Mouse (Mus musculus) forebrain, embryonic 16.5 days (tissue): Measurements from ENCODE around the gene Cers4. TPM values are rescaled to one million over a fixed set of nuclear protein-coding genes. Genes with fewer than 3 reads are reported as not detected.

Experiments
- ATAC-seq: fragments of 200-750 bp; cut with Nextera tagmentation; 2 replicates; pipeline ENCODE4 v1.8.0; 2017; ENCODE audit warnings: mild to moderate bottlenecking, moderate library complexity
- H3K27ac ChIP-seq: fragments of 300-500 bp; sonication (generic); 2 replicates; pipeline ENCODE4 v1.5.1; 2014; ENCODE audit warnings: low read length, control low read depth
- H3K27me3 ChIP-seq: fragments of 300-500 bp; sonication (generic); replicated peaks from 2 replicates; pipeline ENCODE4 v1.6.1; 2014; ENCODE audit warnings: low read length; ENCODE audit not compliant: control insufficient read depth, insufficient read depth
- H3K36me3 ChIP-seq: fragments of 300-500 bp; sonication (generic); 2 replicates; pipeline ENCODE4 v1.6.1; 2014; ENCODE audit not compliant: control insufficient read depth, insufficient read depth
- H3K4me1 ChIP-seq: fragments of 300-500 bp; sonication (generic); replicated peaks from 2 replicates; pipeline ENCODE4 v1.6.1; 2014; ENCODE audit warnings: low read length; ENCODE audit not compliant: control insufficient read depth, insufficient read depth
- H3K4me2 ChIP-seq: fragments of 300-500 bp; sonication (generic); 2 replicates; pipeline ENCODE4 v1.6.1; 2014; ENCODE audit warnings: mild to moderate bottlenecking, low read length, control low read depth
- H3K4me3 ChIP-seq: fragments of 300-500 bp; sonication (generic); replicated peaks from 2 replicates; pipeline ENCODE4 v1.5.1; 2014; ENCODE audit warnings: mild to moderate bottlenecking, low read length, control low read depth
- H3K9ac ChIP-seq: fragments of 300-500 bp; sonication (generic); replicated peaks from 2 replicates; pipeline ENCODE4 v1.6.1; 2014; ENCODE audit warnings: low read depth, low read length, control low read depth
- H3K9me3 ChIP-seq: fragments of 300-500 bp; sonication (generic); 2 replicates; pipeline ENCODE4 v1.6.1; 2016; ENCODE audit warnings: low read length; ENCODE audit not compliant: control insufficient read depth
- WGBS: fragments of 180-500 bp; shearing (Covaris S2); extraction: QIAGEN DNeasy Blood & Tissue Kit; methylation state at CpG from one replicate; pipeline ENCODE4 v1.1.7; 2014; 5-methylcytosine and 5-hydroxymethylcytosine counted together
- polyA plus RNA-seq: library from polyadenylated mRNA; unstranded; fragments of >200 nt; fragmentation: Nextera tagmentation; extraction: Ambion mirVana; gene quantifications from 2 replicates; pipeline ENCODE4 v1.2.1, GENCODE M21; 2015

The Cers4 gene
- polyA plus RNA-seq, 1 experiment from 2014 or later, result 43.9 TPM

GRCm38 (mm10) chr8:4495976-4496375 is 3.1 kb downstream of the Cers4 start:
- Histone ChIP-seq H3K9me3 (no peaks in the 10 kb centered on the region), H3K4me3 (no peak overlapping the region), H3K36me3 (no peaks in the 10 kb centered on the region), H3K4me2 (no peak overlapping the region), H3K27me3 (no peaks in the 10 kb centered on the region), H3K4me1 (peaks cover 22% of the 10 kb centered on the region), H3K9ac (no peak overlapping the region), H3K27ac (no peak overlapping the region)
- 72% methylated on average over 6 of the region's 6 CpGs for WGBS
- ATAC-seq, result no peak

DNA sequence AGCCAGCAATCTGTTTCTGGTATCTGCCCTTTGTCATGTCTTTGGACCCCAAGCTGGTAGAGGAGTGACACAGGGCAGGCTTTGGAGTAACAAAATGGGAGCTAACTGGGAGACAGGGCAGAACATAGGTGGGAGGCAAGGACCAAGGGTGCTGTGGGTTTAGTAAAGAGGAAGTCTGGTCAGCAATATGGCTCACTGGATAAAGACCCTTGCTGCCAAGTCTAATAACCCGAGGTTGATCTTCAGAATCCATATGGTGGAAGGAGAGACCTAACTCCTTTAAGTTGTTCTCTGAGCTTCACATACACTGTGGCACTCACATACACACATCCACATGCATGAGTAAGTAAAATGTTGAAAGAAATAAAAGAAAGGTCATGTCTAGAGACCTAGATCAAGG is 4.8 kb downstream of the Cers4 start:
- H3K9ac ChIP-seq, result no peak overlapping the region
- no peaks in the 10 kb centered on the region for H3K27me3 ChIP-seq
- WGBS, result 81% methylated on average over 1 of the region's 1 CpGs
- no peak for ATAC-seq
- no peak overlapping the region for H3K4me2 ChIP-seq
- H3K27ac ChIP-seq, result no peak overlapping the region
- no peak overlapping the region for H3K4me3 ChIP-seq
- H3K36me3 ChIP-seq, result no peaks in the 10 kb centered on the region
- no peaks in the 10 kb centered on the region for H3K9me3 ChIP-seq
- H3K4me1 ChIP-seq, result peaks cover 21% of the 10 kb centered on the region

GRCm38 (mm10) chr8:4505364-4505763 is 12.5 kb downstream of the Cers4 start:
- H3K4me3 ChIP-seq, result no peak overlapping the region
- H3K36me3 ChIP-seq, result no peaks in the 10 kb centered on the region
- no peak for ATAC-seq
- H3K4me2 ChIP-seq, result no peak overlapping the region
- 78% methylated on average over 1 of the region's 1 CpGs for WGBS
- no peak overlapping the region for H3K27ac ChIP-seq
- H3K4me1 ChIP-seq, result no peaks in the 10 kb centered on the region
- no peaks in the 10 kb centered on the region for H3K27me3 ChIP-seq
- H3K9ac ChIP-seq, result no peak overlapping the region
- no peaks in the 10 kb centered on the region for H3K9me3 ChIP-seq

DNA sequence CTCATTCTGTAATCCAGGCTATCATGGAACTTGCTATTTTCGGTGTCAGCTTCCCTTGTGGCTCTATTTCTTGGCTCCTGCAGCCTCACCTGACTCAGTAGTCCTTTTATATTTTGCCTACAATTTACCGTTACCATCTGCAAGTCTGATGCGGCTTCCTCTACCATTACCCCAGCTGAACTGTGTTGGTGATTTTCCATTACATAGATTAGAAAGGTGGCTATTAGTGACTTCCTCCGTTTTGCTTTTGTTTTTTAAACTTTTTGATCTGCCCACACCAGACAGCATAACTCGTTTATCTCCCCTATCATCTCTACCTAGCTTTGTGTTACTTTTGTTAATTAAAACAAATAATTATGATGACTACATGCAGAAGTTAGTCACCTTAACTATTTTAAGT is 14.7 kb downstream of the Cers4 start:
- WGBS, result 74% methylated on average over 5 of the region's 5 CpGs
- no peak overlapping the region for H3K27ac ChIP-seq

GRCm38 (mm10) chr8:4510824-4511223 is 18.0 kb downstream of the Cers4 start:
- H3K9ac ChIP-seq, result no peak overlapping the region
- no peaks in the 10 kb centered on the region for H3K27me3 ChIP-seq
- H3K4me2 ChIP-seq, result no peak overlapping the region
- H3K27ac ChIP-seq, result no peak overlapping the region
- 83% methylated on average over 4 of the region's 4 CpGs for WGBS
- peaks cover 16% of the 10 kb centered on the region for H3K4me1 ChIP-seq
- H3K9me3 ChIP-seq, result no peaks in the 10 kb centered on the region
- no peak for ATAC-seq
- H3K4me3 ChIP-seq, result no peak overlapping the region
- no peaks in the 10 kb centered on the region; the same call in 1 of the 2 replicates for H3K36me3 ChIP-seq

More for the DNA sequence above, 14.7 kb downstream of the Cers4 start:
- Histone ChIP-seq H3K36me3 (no peaks in the 10 kb centered on the region), H3K27me3 (no peaks in the 10 kb centered on the region), H3K4me3 (no peak overlapping the region), H3K4me1 (peaks cover 16% of the 10 kb centered on the region), H3K9ac (no peak overlapping the region), H3K4me2 (no peak overlapping the region), H3K9me3 (no peaks in the 10 kb centered on the region)
- no peak for ATAC-seq

GRCm38 (mm10) chr8:4511429-4512115 is 18.7 kb downstream of the Cers4 start:
- Histone ChIP-seq H3K9ac (no peak overlapping the region), H3K36me3 (no peaks in the 10 kb centered on the region; the same call in 1 of the 2 replicates), H3K4me2 (no peak overlapping the region), H3K4me1 (peaks cover 16% of the 10 kb centered on the region), H3K9me3 (no peaks in the 10 kb centered on the region), H3K4me3 (no peak overlapping the region), H3K27ac (peak overlapping the region; percentile 42), H3K27me3 (no peaks in the 10 kb centered on the region)
- peak; percentile 68 for ATAC-seq
- 8% methylated on average over 2 of the region's 2 CpGs for WGBS

GRCm38 (mm10) chr8:4512116-4512495 is 19.3 kb downstream of the Cers4 start:
- Histone ChIP-seq H3K27ac (peak overlapping the region; percentile 12; the same call in 1 of the 2 replicates), H3K27me3 (no peaks in the 10 kb centered on the region), H3K9ac (no peak overlapping the region), H3K4me1 (peaks cover 16% of the 10 kb centered on the region), H3K9me3 (no peaks in the 10 kb centered on the region), H3K4me2 (no peak overlapping the region), H3K4me3 (no peak overlapping the region), H3K36me3 (peaks cover 2% of the 10 kb centered on the region; the same call in 1 of the 2 replicates)
- 11% methylated on average over 8 of the region's 8 CpGs for WGBS
- ATAC-seq, result peak; percentile 59

- H3K9me3 ChIP-seq, result no peaks in the 10 kb centered on the region
- peaks cover 13% of the 10 kb centered on the region for H3K36me3 ChIP-seq
- H3K9ac ChIP-seq, result no peak overlapping the region
- H3K27me3 ChIP-seq, result no peaks in the 10 kb centered on the region
- 86% methylated on average over 2 of the region's 2 CpGs for WGBS
- no peak overlapping the region for H3K27ac ChIP-seq
- H3K4me1 ChIP-seq, result peaks cover 12% of the 10 kb centered on the region
- H3K4me3 ChIP-seq, result no peak overlapping the region
- H3K4me2 ChIP-seq, result no peak overlapping the region
- peak; percentile 38; the same call in 1 of the 2 replicates for ATAC-seq
Measured at GRCm38 (mm10) chr8:4516162-4516561, 23.3 kb downstream of the Cers4 start.

- Histone ChIP-seq H3K27me3 (no peaks in the 10 kb centered on the region), H3K9ac (no peak overlapping the region), H3K27ac (no peak overlapping the region), H3K4me2 (no peak overlapping the region), H3K4me1 (no peaks in the 10 kb centered on the region), H3K9me3 (no peaks in the 10 kb centered on the region), H3K36me3 (peaks cover 25% of the 10 kb centered on the region), H3K4me3 (no peak overlapping the region)
- ATAC-seq, result no peak
- WGBS, result 92% methylated on average over 4 of the region's 4 CpGs
Measured at GRCm38 (mm10) chr8:4521472-4521871, 28.6 kb downstream of the Cers4 start.
